Mouse (Mus musculus): ENCODE results near the gene Sgo2a.
"Not testable (repeated sequence)": the region's sequence is repeated elsewhere in the genome, so short reads cannot be mapped to it uniquely, and the experiment has no call there.

Gene Sgo2a

GRCm38 (mm10) chr1:58031160-58031769, 35.5 kb downstream of the Sgo2a start:
- peak; percentile 71 to 73 for DNase-seq

- DNase-seq, result not testable (repeated sequence)
These were observed 41.5 kb downstream of the Sgo2a start for GRCm38 (mm10) chr1:58037306-58037705.

- peak; percentile 50 to 57 for DNase-seq
These were observed 49.3 kb downstream of the Sgo2a start for GRCm38 (mm10) chr1:58045076-58045475.

GRCm38 (mm10) chr1:58045546-58045945, 49.8 kb downstream of the Sgo2a start:
- DNase-seq, result peak; percentile 87 to 92

GRCm38 (mm10) chr1:58046721-58047290, 51.0 kb downstream of the Sgo2a start:
- peak; percentile 51 to 67 for DNase-seq

- no peak for DNase-seq
These were observed 53.4 kb downstream of the Sgo2a start for GRCm38 (mm10) chr1:58049126-58049525.

- peak; percentile 72 to 78 for DNase-seq
These were observed 59.8 kb downstream of the Sgo2a start for GRCm38 (mm10) chr1:58055598-58055997.

- peak; percentile 27 to 36 for DNase-seq
These were observed 60.5 kb downstream of the Sgo2a start for GRCm38 (mm10) chr1:58056074-58056807.

GRCm38 (mm10) chr1:58056939-58057338, 61.2 kb downstream of the Sgo2a start:
- no peak for DNase-seq

- no peak for DNase-seq
These were observed 63.1 kb downstream of the Sgo2a start for GRCm38 (mm10) chr1:58058846-58059245.

- DNase-seq, result no peak
These were observed 66.4 kb downstream of the Sgo2a start for GRCm38 (mm10) chr1:58062131-58062530.

- no peak for DNase-seq
These were observed 69.4 kb downstream of the Sgo2a start for GRCm38 (mm10) chr1:58065151-58065550.

- no peak for DNase-seq
These were observed 69.8 kb downstream of the Sgo2a start for GRCm38 (mm10) chr1:58065606-58066005.

- DNase-seq, result no peak
These were observed 73.4 kb downstream of the Sgo2a start for GRCm38 (mm10) chr1:58069181-58069580.

GRCm38 (mm10) chr1:58070091-58070490, 74.3 kb downstream of the Sgo2a start:
- DNase-seq, result no peak

GRCm38 (mm10) chr1:58071006-58071405, 75.2 kb downstream of the Sgo2a start:
- peak in 1 of 2 experiments; percentile 17 for DNase-seq

GRCm38 (mm10) chr1:58071509-58071908, 75.7 kb downstream of the Sgo2a start:
- DNase-seq, result no peak

GRCm38 (mm10) chr1:58072416-58072815, 76.6 kb downstream of the Sgo2a start:
- no peak for DNase-seq

- no peak for DNase-seq
These were observed 77.4 kb downstream of the Sgo2a start for GRCm38 (mm10) chr1:58072991-58073730.

- DNase-seq, result no peak
These were observed 78.5 kb downstream of the Sgo2a start for GRCm38 (mm10) chr1:58074266-58074665.
